Comparison of ENCODE assay signal across 19 mouse cellular contexts in the genomic region with DNA sequence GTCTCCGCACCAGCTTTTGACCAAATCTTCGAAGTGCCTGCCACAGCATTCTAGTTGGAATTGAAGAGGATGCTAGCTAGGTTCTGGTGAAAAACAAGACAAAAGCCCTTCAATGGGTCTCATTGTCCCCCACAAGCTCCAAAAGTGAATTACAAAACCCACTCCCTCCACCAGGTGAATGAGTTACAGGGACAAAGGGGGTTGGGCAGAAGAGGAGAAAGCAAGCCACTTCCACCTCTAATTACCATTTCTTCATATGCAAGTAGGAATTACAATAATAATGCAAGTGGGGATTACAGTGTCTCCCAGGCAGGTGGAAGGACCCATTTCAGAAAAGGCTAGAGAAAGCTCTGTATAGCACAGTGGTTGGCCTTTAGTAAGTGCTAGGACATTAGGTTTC. TPM values are rescaled to one million over a fixed set of nuclear protein-coding genes. Genes with fewer than 3 reads are reported as not detected.
DNase-seq lines count a peak whose midpoint lies in the region; ATAC-seq and TF ChIP-seq lines count a peak whose summit lies in the region.
"Had no signal": no experiment of that assay in that cellular context is flagged by ENCODE, and none has a peak within 500 bp of the region (broad histone marks: within the 10 kb centered on the region; RNA-seq: fewer than 3 reads in every experiment).

No protein-coding gene starts in this region.

- H3K4me1 ChIP-seq in forebrain, embryonic 13.5 days, result no peaks in the 10 kb centered on the region
- H3K4me1 ChIP-seq in forebrain, embryonic 14.5 days (ENCODE audit: control insufficient read depth, insufficient read depth, low read length), result no peaks in the 10 kb centered on the region
- no peaks in the 10 kb centered on the region for H3K4me1 ChIP-seq in limb, embryonic 12.5 days (replicated peaks)
- peaks cover 3% of the 10 kb centered on the region; the same call in 1 of the 2 replicates for H3K4me1 ChIP-seq in limb, embryonic 10.5 days
- H3K4me1 ChIP-seq in MEL (ENCODE audit: control insufficient read depth in 1 of 2, insufficient read depth in 2 of 2, low read length in 2 of 2), result peaks cover 0 to 5% of the 10 kb centered on the region in 2 experiments; a peak in 1 of 4 replicates
- H3K4me1 ChIP-seq in limb, embryonic 13.5 days, result no peaks in the 10 kb centered on the region
- H3K4me1 ChIP-seq: embryonic facial prominence, embryonic 15.5 days had no signal

- H3K4me2 ChIP-seq in forebrain, embryonic 13.5 days, result peak overlapping the region; percentile 63
- H3K4me2 ChIP-seq in forebrain, embryonic 14.5 days (ENCODE audit: low read length), result no peak overlapping the region
- H3K4me2 ChIP-seq in limb, embryonic 12.5 days, result peak overlapping the region; percentile 58; the same call in 1 of the 2 replicates
- H3K4me2 ChIP-seq in limb, embryonic 13.5 days (replicated peaks), result no peak overlapping the region; the same call in 1 of the 2 replicates

- TF ChIP-seq EP300 in MEL (IDR thresholded peaks at IDR 0.05; ENCODE audit: low read depth in 1 of 2, low read length in 2 of 2), result no peak

- no peak for TF ChIP-seq POLR2A in MEL (IDR thresholded peaks at IDR 0.05; ENCODE audit: control insufficient read depth in 1 of 2, insufficient read depth in 1 of 2, low read depth in 1 of 2, low read length in 2 of 2, poor library complexity in 1 of 2)

- H3K79me2 ChIP-seq in MEL (ENCODE audit: control insufficient read depth, insufficient read depth, low read length, poor library complexity), result no peaks in the 10 kb centered on the region; the same call in 1 of the 2 replicates

- no peak for DNase-seq in forebrain, embryonic 14.5 days (ENCODE audit: low spot score)
- no peak for DNase-seq in limb, embryonic 10.5 days (ENCODE audit: low spot score)
- DNase-seq in MEL (ENCODE audit: low read depth, low spot score) (no peak), adipocyte (ENCODE audit: low spot score) (no peak)
- DNase-seq in cerebellum, adult 8-10 months, result no peak
- DNase-seq: adrenal gland, adult 2 months; cerebellum, postnatal 25 days; heart, adult 18-20 months; heart, postnatal 36 days; kidney, postnatal 25 days; lung, embryonic 14.5 days; thymus, adult 18-20 months had no signal

- no peak for ATAC-seq in forebrain, embryonic 13.5 days
- no peak for ATAC-seq in forebrain, embryonic 14.5 days
- ATAC-seq in limb, embryonic 12.5 days (ENCODE audit: insufficient number of reproducible peaks, insufficient read depth, low FRiP score, low TSS enrichment, low read depth), result no peak
- no peak for ATAC-seq in limb, embryonic 13.5 days (ENCODE audit: low FRiP score, low read depth)

- no peak for TF ChIP-seq RAD21 in MEL (IDR thresholded peaks at IDR 0.05; ENCODE audit: low read depth, low read length)

- no peak overlapping the region for H3K27ac ChIP-seq in forebrain, embryonic 13.5 days
- no peak overlapping the region for H3K27ac ChIP-seq in forebrain, embryonic 14.5 days (ENCODE audit: low read depth, low read length)
- no peak overlapping the region for H3K27ac ChIP-seq in limb, embryonic 12.5 days
- H3K27ac ChIP-seq in limb, embryonic 10.5 days, result no peak overlapping the region
- H3K27ac ChIP-seq in MEL (ENCODE audit: control insufficient read depth, low read depth, low read length), result no peak overlapping the region
- no peak overlapping the region for H3K27ac ChIP-seq in limb, embryonic 13.5 days
- H3K27ac ChIP-seq: embryonic facial prominence, embryonic 15.5 days had no signal

- no peaks in the 10 kb centered on the region for H3K36me3 ChIP-seq in forebrain, embryonic 13.5 days (ENCODE audit: poor library complexity, severe bottlenecking)
- no peaks in the 10 kb centered on the region for H3K36me3 ChIP-seq in forebrain, embryonic 14.5 days (ENCODE audit: control insufficient read depth, insufficient read depth, low read length)
- H3K36me3 ChIP-seq in limb, embryonic 12.5 days, result no peaks in the 10 kb centered on the region
- H3K36me3 ChIP-seq in limb, embryonic 10.5 days, result no peaks in the 10 kb centered on the region
- H3K36me3 ChIP-seq in MEL (ENCODE audit: control insufficient read depth in 1 of 2, insufficient read depth in 2 of 2, low read length in 2 of 2), result no peaks in the 10 kb centered on the region
- H3K36me3 ChIP-seq in limb, embryonic 13.5 days, result no peaks in the 10 kb centered on the region
- H3K36me3 ChIP-seq: embryonic facial prominence, embryonic 15.5 days had no signal

- no peak for TF ChIP-seq CTCF in MEL (IDR thresholded peaks at IDR 0.05 in 2 of 3, conservative IDR thresholded peaks at IDR 0.05 in 1 of 3; ENCODE audit: control insufficient read depth in 1 of 3, insufficient read depth in 1 of 3, low read depth in 2 of 3, low read length in 3 of 3, poor library complexity in 1 of 3, severe bottlenecking in 1 of 3)

- H3K9me3 ChIP-seq in forebrain, embryonic 13.5 days (replicated peaks), result no peaks in the 10 kb centered on the region
- H3K9me3 ChIP-seq in forebrain, embryonic 14.5 days (replicated peaks; ENCODE audit: control insufficient read depth, low read length), result no peaks in the 10 kb centered on the region
- no peaks in the 10 kb centered on the region for H3K9me3 ChIP-seq in limb, embryonic 12.5 days
- no peaks in the 10 kb centered on the region for H3K9me3 ChIP-seq in limb, embryonic 10.5 days (replicated peaks)
- no peaks in the 10 kb centered on the region for H3K9me3 ChIP-seq in MEL (replicated peaks; ENCODE audit: insufficient read depth, low read length)
- no peaks in the 10 kb centered on the region for H3K9me3 ChIP-seq in limb, embryonic 13.5 days
- H3K9me3 ChIP-seq: embryonic facial prominence, embryonic 15.5 days had no signal

- no peak overlapping the region for H3K4me3 ChIP-seq in forebrain, embryonic 13.5 days
- no peak overlapping the region for H3K4me3 ChIP-seq in forebrain, embryonic 14.5 days (ENCODE audit: low read depth, low read length)
- H3K4me3 ChIP-seq in limb, embryonic 12.5 days (replicated peaks), result no peak overlapping the region
- H3K4me3 ChIP-seq in limb, embryonic 10.5 days, result no peak overlapping the region
- peak overlapping the region; percentile 65 to 90 for H3K4me3 ChIP-seq in MEL (ENCODE audit: control insufficient read depth in 1 of 2, insufficient read depth in 1 of 2, low read depth in 2 of 2, low read length in 2 of 2)
- 0 out of 2 replicates have a peak overlapping the region, but pooled peaks have one; percentile 34 for H3K4me3 ChIP-seq in limb, embryonic 13.5 days

- 60% methylated on average over 2 of the region's 2 CpGs for WGBS in forebrain, embryonic 13.5 days
- 50% methylated on average over 2 of the region's 2 CpGs for WGBS in forebrain, embryonic 14.5 days
- WGBS in limb, embryonic 12.5 days, result 55% methylated on average over 2 of the region's 2 CpGs
- WGBS in limb, embryonic 10.5 days, result 52% methylated on average over 2 of the region's 2 CpGs
- 80% methylated on average over 2 of the region's 2 CpGs for WGBS in limb, embryonic 13.5 days

- peaks cover 7% of the 10 kb centered on the region; the same call in 1 of the 2 replicates for H3K27me3 ChIP-seq in forebrain, embryonic 13.5 days
- H3K27me3 ChIP-seq in forebrain, embryonic 14.5 days (replicated peaks; ENCODE audit: control insufficient read depth, insufficient read depth, low read length), result no peaks in the 10 kb centered on the region
- peaks cover 44% of the 10 kb centered on the region for H3K27me3 ChIP-seq in limb, embryonic 12.5 days
- H3K27me3 ChIP-seq in limb, embryonic 10.5 days (ENCODE audit: low read depth, poor library complexity, severe bottlenecking), result peaks cover 84% of the 10 kb centered on the region
- H3K27me3 ChIP-seq in MEL (ENCODE audit: control insufficient read depth in 1 of 2, insufficient read depth in 2 of 2, low read length in 2 of 2), result no peaks in the 10 kb centered on the region
- peaks cover 38% of the 10 kb centered on the region for H3K27me3 ChIP-seq in limb, embryonic 13.5 days

- no peak overlapping the region for H3K9ac ChIP-seq in forebrain, embryonic 13.5 days
- no peak overlapping the region for H3K9ac ChIP-seq in forebrain, embryonic 14.5 days (ENCODE audit: low read length)
- no peak overlapping the region for H3K9ac ChIP-seq in limb, embryonic 12.5 days (replicated peaks)
- peak overlapping the region; percentile 68 for H3K9ac ChIP-seq in MEL (ENCODE audit: control insufficient read depth, low read depth, low read length, poor library complexity, severe bottlenecking)
- no peak overlapping the region for H3K9ac ChIP-seq in limb, embryonic 13.5 days
- H3K9ac ChIP-seq: embryonic facial prominence, embryonic 15.5 days; lung, embryonic 14.5 days had no signal

TF ChIP-seq in MEL, 35 proteins besides CTCF, POLR2A, EP300 and RAD21 (continues in another document):
- TF ChIP-seq MAFK (IDR thresholded peaks at IDR 0.05; ENCODE audit: borderline replicate concordance, low read depth, low read length) (no peak), ETS1 (IDR thresholded peaks at IDR 0.05; ENCODE audit: low read depth, low read length) (no peak), RCOR1 (IDR thresholded peaks at IDR 0.05; ENCODE audit: low read depth, low read length) (no peak), USF2 (IDR thresholded peaks at IDR 0.05; ENCODE audit: borderline replicate concordance in 1 of 2, insufficient read depth in 1 of 2, low read depth in 1 of 2, low read length in 2 of 2) (no peak), MYB (IDR thresholded peaks at IDR 0.05; ENCODE audit: low read depth, low read length) (no peak), ZC3H11A (IDR thresholded peaks at IDR 0.05; ENCODE audit: low read depth, low read length) (no peak)

RNA-seq across cellular contexts. Expression of gene Slc7a3, which starts 1.6 kb away (rescaled TPM):
- polyA plus RNA-seq in forebrain, embryonic 13.5 days (2015; fragmentation: Nextera tagmentation; extraction: Ambion mirVana), result 0.57 and 1.2 TPM in 2 replicates
- 1.9 and 2.2 TPM in 2 replicates for polyA plus RNA-seq in forebrain, embryonic 14.5 days (2014; fragmentation: Nextera tagmentation; extraction: Ambion mirVana)
- polyA plus RNA-seq in limb, embryonic 12.5 days (2016; fragmentation: Nextera tagmentation; extraction: Ambion mirVana), result 0.76 and 1.2 TPM in 2 replicates
- 0.65 and 1.1 TPM in 2 replicates for polyA plus RNA-seq in limb, embryonic 10.5 days (2016; fragmentation: Nextera tagmentation; extraction: Ambion mirVana)
- total RNA-seq in MEL (2012; rRNA removed), result 3.0 and 9.0 TPM in 2 replicates
- polyA plus RNA-seq in MEL (2012; ENCODE audit: insufficient read depth in 1 of 2, insufficient read length in 2 of 2, low read depth in 1 of 2, low replicate concordance in 2 of 2, missing spikeins in 1 of 2), result 10 to 100 TPM in 1 of 2 experiments, not detected in 1; 12.8 TPM
- polyA plus RNA-seq in limb, embryonic 13.5 days (2015; fragmentation: Nextera tagmentation; extraction: Ambion mirVana), result 1.7 and 1.9 TPM in 2 replicates
- total RNA-seq: heart, adult 18-20 months; heart, postnatal 36 days had no signal

RNA-seq across cellular contexts. Expression of gene Tex11, which starts 24.7 kb away (rescaled TPM):
- not detected in 2 replicates for polyA plus RNA-seq in forebrain, embryonic 13.5 days (2015; fragmentation: Nextera tagmentation; extraction: Ambion mirVana)
- polyA plus RNA-seq in forebrain, embryonic 14.5 days (2014; fragmentation: Nextera tagmentation; extraction: Ambion mirVana), result 0.06 TPM in 1 of 2 replicates, not detected in the other
- polyA plus RNA-seq in limb, embryonic 12.5 days (2016; fragmentation: Nextera tagmentation; extraction: Ambion mirVana), result not detected in 2 replicates
- 0.04 and 0.05 TPM in 2 replicates for polyA plus RNA-seq in limb, embryonic 10.5 days (2016; fragmentation: Nextera tagmentation; extraction: Ambion mirVana)
- not detected in 2 replicates for total RNA-seq in MEL (2012; rRNA removed)
- not detected for polyA plus RNA-seq in MEL (2012; ENCODE audit: insufficient read depth in 1 of 2, insufficient read length in 2 of 2, low read depth in 1 of 2, low replicate concordance in 2 of 2, missing spikeins in 1 of 2)
- polyA plus RNA-seq in limb, embryonic 13.5 days (2015; fragmentation: Nextera tagmentation; extraction: Ambion mirVana), result 0.06 TPM in 1 of 2 replicates, not detected in the other
- total RNA-seq: layer of hippocampus, postnatal 14 days had no signal
- polyA plus RNA-seq: adrenal gland, adult 2 months; limb, embryonic 11.5 days; neural tube, embryonic 11.5 days had no signal

Comparison
In these comparisons a context has a peak if more than half of its experiments do, and no peak if none do; other contexts are left out.
1. H3K4me2 ChIP-seq: peak in forebrain, embryonic 13.5 days (single experiment) and limb, embryonic 12.5 days (single experiment); none in forebrain, embryonic 14.5 days (single experiment) and limb, embryonic 13.5 days (single experiment).
2. H3K4me3 ChIP-seq: peak in MEL (2 of 2) and limb, embryonic 13.5 days (single experiment); none in forebrain, embryonic 13.5 days (single experiment), forebrain, embryonic 14.5 days (single experiment), limb, embryonic 12.5 days (single experiment) and limb, embryonic 10.5 days (single experiment).